Mouse (Mus musculus): Measurements from ENCODE around the gene Cckbr.

Cckbr gene

DNA sequence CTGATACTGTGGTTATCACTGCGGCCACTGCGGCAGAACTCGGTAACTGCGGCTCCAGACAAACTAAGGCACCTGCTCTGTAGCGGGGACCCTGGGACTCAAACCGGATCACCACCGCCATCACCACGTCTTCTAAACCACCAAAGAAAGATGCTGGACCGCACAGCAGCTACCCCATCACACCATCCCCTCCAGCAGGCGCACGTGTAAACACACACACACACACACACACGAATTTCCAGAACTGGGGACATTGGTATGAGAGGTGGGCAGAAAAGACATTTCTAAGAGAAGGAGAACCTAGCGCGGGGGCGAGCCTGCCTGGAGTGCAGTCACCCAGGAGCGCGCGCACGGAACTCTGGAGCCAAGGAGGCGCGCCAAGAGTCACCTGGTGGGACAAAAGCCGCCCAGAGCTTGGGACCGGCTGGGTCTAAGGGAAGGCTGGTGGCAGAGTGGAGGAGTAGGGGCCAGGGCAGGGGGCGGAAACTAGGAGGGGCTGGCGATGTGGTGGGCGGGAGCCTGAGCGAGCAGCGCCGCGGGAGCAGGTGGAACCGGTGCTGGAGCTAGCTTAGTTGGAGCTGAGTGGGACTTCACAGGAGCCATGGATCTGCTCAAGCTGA lies at the start of gene Cckbr:
Gene Cckbr, plus strand, starts transcription at position 308 of the 620 bp plus-strand sequence.
- DNase-seq: no peak

GRCm38 (mm10) chr7:105380329-105380728 lies 45.2 kb upstream of the Cckbr start:
- DNase-seq: no peak

GRCm38 (mm10) chr7:105387696-105388095 lies 37.8 kb upstream of the Cckbr start:
- no peak for DNase-seq

DNA sequence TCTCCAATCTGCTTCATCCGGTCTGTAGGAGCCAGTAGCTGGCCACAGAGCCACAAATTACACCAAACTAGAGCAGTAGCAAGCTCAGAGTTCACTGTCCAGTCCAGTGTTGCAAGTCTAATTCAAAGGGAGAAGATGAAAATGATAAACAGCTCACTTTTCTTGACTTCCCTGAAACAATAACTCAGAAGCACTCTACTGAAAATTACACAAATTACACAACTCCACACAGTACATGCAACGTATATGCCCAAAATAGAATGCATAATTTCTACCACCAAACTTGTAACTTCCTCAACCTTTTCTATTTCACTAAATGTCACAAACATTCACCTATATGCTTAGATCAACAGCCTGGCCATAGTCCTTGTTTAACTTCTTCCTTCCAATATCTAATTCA lies 35.3 kb upstream of the Cckbr start:
- DNase-seq: no peak

DNA sequence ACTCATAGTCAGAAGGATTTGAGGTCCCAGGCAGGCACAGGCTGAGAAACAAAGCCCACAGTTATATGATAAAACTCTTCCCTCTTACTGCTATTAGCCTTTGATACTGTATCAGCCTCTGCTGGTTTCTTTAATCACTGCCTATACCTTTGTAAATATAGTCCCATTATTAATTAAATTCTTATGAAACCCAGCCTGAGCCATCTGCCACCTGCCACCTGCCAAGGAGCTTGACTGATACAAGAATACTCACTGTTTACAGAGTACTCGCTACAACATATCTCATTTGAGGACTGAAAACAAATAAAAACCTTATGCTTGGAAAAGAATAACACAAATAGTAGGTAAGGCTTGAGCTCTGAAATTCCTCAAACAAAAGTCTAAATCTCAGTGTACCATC lies 30.9 kb upstream of the Cckbr start:
- no peak for DNase-seq

DNA sequence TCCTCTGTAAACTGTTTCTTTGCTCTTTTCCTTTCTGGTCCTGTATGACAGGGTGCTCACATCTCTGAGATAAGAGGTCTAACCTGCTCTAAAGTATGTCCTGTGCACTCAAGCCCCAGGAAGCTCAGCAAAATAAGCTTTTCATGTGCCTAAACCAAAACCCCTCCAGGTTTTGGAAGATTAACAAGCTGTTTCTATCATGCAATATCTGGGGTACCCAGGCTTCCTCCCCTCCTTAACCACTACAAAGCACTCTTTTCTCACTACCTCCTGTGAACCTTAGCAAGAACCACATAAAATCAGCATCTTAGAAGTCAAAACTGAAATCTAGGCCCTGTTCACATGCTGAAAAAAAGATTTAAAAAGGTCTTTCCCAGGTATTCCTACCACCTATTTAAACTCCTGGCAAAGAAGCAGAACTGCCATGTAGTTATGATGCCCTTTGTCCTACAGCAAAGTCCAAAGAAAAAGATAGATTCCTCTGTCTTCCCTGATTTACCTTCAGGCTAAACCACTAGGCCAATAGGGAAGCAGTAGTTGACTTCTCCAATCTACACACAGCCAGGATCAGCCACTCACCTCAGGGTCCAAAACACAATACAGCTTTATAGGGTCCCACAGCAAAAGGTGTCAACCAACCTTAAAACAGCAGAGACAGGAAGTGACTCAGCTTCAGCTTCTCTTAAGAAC lies 30.3 kb upstream of the Cckbr start:
- no peak for DNase-seq

- no peak for DNase-seq
These were observed 29.4 kb upstream of the Cckbr start for GRCm38 (mm10) chr7:105396126-105396525.

GRCm38 (mm10) chr7:105399058-105399934 lies 26.2 kb upstream of the Cckbr start:
- DNase-seq: peak; percentile 6

GRCm38 (mm10) chr7:105399935-105400624 lies 25.5 kb upstream of the Cckbr start, which contains the start of gene Fam160a2:
Gene Fam160a2 (minus strand): TSS chr7:105400054.
- DNase-seq: peak; percentile 100

DNA sequence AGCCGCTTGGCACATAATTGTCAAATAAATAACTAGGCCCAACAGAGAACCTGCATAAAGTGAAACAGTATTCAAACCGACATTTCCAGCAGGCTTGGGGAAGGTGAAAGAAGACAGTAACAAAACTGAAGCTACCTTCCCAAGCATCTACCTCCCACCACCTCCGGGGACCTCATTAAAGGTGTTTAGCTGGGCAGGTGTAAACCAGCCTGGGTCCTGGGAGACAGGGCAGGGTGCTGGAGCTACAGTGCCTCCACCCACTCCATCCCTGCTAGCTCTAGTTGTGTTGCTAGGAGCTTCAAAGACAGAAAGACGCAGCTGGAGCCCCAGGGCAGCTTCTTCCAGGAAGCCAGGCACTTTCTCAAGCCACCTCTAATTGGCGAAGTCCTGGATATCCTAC lies 21.3 kb upstream of the Cckbr start, which contains the start of gene Cnga4:
Gene Cnga4, plus strand, starts transcription at position 301 of the 400 bp plus-strand sequence.
- no peak for DNase-seq

- DNase-seq: no peak
These were observed 19.2 kb upstream of the Cckbr start for GRCm38 (mm10) chr7:105406322-105406721.

GRCm38 (mm10) chr7:105411874-105412632 lies 13.5 kb upstream of the Cckbr start:
- peak; percentile 88 for DNase-seq

DNA sequence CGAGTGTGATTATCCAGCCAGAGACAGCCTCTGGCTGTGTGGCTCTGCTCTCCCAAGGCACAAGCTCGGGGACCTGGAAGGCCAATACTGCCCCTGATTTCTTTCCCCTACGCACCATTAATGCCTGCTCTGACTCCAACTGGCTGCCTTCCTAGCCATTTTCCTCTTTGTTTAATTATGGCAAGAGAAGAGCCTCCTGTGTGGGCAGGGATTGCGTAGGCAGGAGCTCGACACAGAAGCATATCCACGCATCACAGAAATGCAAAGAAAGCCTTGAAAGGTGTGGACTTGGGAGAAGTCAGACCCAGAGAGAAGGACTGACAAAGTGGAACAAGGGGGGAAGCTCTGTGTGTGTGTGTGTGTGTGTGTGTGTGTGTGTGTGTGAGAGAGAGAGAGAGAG lies 11.1 kb upstream of the Cckbr start:
- no peak for DNase-seq

GRCm38 (mm10) chr7:105416529-105416928 lies 9.0 kb upstream of the Cckbr start:
- no peak for DNase-seq

GRCm38 (mm10) chr7:105418106-105418505 lies 7.4 kb upstream of the Cckbr start:
- DNase-seq: no peak

- DNase-seq: no peak
These were observed 4.6 kb upstream of the Cckbr start for GRCm38 (mm10) chr7:105420903-105421302.

DNA sequence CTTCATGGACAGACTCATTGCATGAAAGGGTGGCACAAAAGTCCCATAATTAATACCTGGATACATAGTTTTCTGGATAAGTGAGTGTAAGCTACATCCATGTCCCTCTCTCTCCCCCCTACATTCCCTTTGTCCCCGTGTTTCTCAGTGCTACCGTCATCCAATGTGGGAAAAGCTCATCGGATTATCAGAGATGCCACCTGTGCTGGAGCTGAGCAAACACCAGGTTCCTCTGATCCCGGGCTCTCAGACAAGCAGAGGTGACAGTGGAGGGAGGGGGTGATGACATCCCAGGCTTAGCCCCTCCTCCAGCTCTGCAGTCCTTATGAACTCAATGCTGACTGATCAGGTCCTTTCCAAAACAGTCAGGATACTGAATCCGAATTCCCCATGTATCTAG lies 1.2 kb upstream of the Cckbr start:
- no peak for DNase-seq

- DNase-seq: no peak
These were observed 520 bp downstream of the Cckbr start for GRCm38 (mm10) chr7:105426051-105426450.

DNA sequence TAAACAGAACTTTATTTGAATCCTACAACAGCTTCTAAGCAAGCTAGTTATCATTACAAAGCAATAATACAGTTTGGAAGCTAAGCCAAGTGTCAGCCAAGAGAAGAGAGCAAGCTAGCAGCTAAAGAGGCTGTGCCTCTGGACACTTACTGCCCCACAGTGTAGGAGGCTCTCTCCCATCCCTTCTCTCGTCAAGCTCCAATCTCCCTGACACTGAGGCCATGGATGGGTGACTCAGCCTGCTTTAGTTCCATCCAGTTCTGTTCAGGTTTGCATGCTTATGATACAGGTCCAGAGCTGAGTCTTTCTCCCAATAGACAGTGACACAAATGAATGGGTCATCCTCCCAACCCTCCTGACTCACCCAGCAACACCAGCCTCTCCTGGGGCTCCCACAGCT lies 6.5 kb downstream of the Cckbr start:
- no peak for DNase-seq

DNA sequence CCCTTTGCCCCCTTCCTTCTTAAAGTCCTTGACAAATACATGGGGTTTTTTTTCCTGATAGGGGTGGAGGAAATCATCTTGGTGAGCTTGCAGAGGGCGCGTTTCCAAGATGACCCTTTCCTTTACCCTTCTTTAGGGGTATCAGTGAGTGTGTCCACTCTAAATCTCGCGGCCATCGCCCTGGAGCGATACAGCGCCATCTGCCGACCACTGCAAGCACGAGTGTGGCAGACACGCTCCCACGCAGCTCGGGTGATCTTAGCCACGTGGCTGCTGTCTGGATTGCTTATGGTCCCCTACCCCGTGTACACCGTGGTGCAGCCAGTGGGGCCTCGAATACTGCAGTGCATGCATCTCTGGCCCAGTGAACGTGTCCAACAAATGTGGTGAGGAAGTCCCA lies 8.3 kb downstream of the Cckbr start:
- no peak for DNase-seq

DNA sequence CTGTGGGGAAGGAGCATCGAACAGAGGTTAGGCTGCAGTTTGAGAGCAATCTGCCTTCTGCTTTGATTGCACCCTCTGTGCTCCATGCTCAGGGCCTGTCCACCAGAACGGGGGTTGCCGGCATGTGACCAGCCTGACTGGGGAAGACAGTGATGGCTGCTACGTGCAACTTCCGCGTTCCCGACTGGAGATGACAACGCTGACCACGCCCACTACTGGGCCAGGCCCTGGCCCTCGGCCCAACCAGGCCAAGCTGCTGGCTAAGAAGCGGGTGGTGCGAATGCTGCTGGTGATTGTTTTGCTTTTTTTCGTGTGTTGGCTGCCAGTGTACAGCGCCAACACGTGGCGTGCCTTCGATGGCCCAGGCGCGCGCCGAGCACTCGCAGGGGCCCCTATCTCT lies 9.3 kb downstream of the Cckbr start:
- peak; percentile 3 for DNase-seq

Data from lung, postnatal 36 days (tissue).